Mouse (Mus musculus): ENCODE data around the gene Gtf2a2. TPM values are rescaled to one million over a fixed set of nuclear protein-coding genes. Genes with fewer than 3 reads are reported as not detected.

Gene Gtf2a2
- polyA plus RNA-seq, 1 experiment from 2014 or later, result 167 TPM

DNA sequence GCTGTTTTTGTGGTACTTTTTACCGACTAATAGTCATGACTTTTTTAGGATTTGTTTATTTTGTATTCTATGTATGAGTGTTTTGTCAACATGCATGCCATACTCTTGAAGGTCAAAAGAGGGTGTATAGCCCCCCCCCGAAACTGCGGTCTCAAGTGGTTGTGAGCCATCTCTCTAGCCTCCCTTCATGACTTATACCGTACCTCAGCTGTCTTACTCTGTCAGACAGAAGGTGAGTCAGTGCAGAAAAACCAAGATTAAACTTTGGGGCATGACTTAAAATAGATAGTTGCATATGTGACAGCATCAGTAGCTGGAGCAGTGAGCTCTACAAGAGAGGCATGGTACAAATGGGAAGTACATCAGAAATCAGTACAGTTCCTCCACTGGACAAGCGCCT lies 17.8 kb upstream of the Gtf2a2 start:
- Histone ChIP-seq H3K4me2 (replicated peaks) (no peak overlapping the region), H3K4me1 (peaks cover 17% of the 10 kb centered on the region), H3K9ac (no peak overlapping the region), H3K27ac (replicated peaks) (no peak overlapping the region), H3K9me3 (replicated peaks) (no peaks in the 10 kb centered on the region), H3K4me3 (replicated peaks) (no peak overlapping the region), H3K36me3 (peaks cover 41% of the 10 kb centered on the region), H3K27me3 (no peaks in the 10 kb centered on the region)
- no peak for ATAC-seq (ENCODE audit: insufficient number of reproducible peaks, low FRiP score, low TSS enrichment, low read depth)
- 83% methylated on average over 5 of the region's 5 CpGs for WGBS

DNA sequence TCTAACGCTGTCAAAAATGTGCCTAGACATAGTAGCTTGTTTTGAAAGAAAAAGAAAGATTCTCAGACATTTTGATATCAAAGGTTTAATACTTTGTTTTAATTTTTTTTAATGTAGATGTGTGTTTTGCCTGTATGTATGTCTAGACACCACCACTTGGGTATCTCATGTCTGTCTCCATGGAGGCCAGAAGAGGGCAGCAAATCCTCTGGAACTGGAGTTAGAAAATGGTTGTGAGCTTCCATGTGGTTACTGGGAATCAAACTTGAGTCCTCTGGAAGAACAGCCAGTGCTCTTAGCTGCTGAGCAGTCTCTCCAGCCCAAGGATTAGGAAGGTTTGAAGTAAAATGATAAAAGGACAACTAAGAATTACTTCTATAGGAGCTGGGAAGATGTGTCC lies 13.0 kb upstream of the Gtf2a2 start:
- Histone ChIP-seq H3K36me3 (peaks cover 77% of the 10 kb centered on the region), H3K4me1 (no peaks in the 10 kb centered on the region), H3K9ac (no peak overlapping the region), H3K27me3 (no peaks in the 10 kb centered on the region), H3K9me3 (replicated peaks) (no peaks in the 10 kb centered on the region), H3K27ac (replicated peaks) (no peak overlapping the region), H3K4me3 (replicated peaks) (no peak overlapping the region), H3K4me2 (replicated peaks) (no peak overlapping the region)
- WGBS, result 96% methylated on average over 1 of the region's 1 CpGs
- ATAC-seq (ENCODE audit: insufficient number of reproducible peaks, low FRiP score, low TSS enrichment, low read depth), result no peak

- no peak for ATAC-seq (ENCODE audit: insufficient number of reproducible peaks, low FRiP score, low TSS enrichment, low read depth)
Measured at GRCm38 (mm10) chr9:70003516-70003915, 8.8 kb upstream of the Gtf2a2 start.

DNA sequence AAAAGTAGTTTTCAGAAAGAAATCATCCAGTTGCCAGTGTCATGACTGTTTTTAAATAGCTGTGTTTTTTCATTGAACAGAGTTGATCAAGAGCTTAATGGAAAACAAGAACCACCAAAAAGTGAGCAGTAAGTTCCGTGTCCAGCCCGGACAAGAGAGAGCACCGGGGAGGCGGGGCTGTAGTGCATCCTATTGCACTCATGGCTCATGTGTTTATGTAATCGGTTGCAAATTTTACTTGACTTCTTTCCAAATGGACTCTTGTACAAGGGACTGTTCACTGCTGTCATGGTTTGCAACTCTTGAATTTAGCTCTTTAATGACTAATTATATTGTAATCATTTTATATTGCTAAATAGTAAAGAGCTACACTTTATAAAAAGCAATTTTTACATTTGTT lies 5.4 kb upstream of the Gtf2a2 start:
- WGBS, result 81% methylated on average over 5 of the region's 5 CpGs
- Histone ChIP-seq H3K9ac (no peak overlapping the region), H3K27ac (replicated peaks) (no peak overlapping the region), H3K27me3 (no peaks in the 10 kb centered on the region), H3K9me3 (replicated peaks) (no peaks in the 10 kb centered on the region), H3K4me1 (no peaks in the 10 kb centered on the region), H3K4me2 (replicated peaks) (no peak overlapping the region), H3K4me3 (replicated peaks) (no peak overlapping the region), H3K36me3 (peaks cover 57% of the 10 kb centered on the region)
- ATAC-seq (ENCODE audit: insufficient number of reproducible peaks, low FRiP score, low TSS enrichment, low read depth), result no peak

More at GRCm38 (mm10) chr9:70003516-70003915, 8.8 kb upstream of the Gtf2a2 start:
- H3K4me2 ChIP-seq (replicated peaks), result no peak overlapping the region
- no peak overlapping the region for H3K27ac ChIP-seq (replicated peaks)
- no peak overlapping the region for H3K9ac ChIP-seq
- H3K27me3 ChIP-seq, result no peaks in the 10 kb centered on the region
- no peaks in the 10 kb centered on the region for H3K4me1 ChIP-seq
- H3K4me3 ChIP-seq (replicated peaks), result no peak overlapping the region
- whole genome bisulfite sequencing, result 78% methylated on average over 10 of the region's 10 CpGs
- H3K36me3 ChIP-seq, result peaks cover 70% of the 10 kb centered on the region
- H3K9me3 ChIP-seq (replicated peaks), result no peaks in the 10 kb centered on the region

- WGBS, result 75% methylated on average over 14 of the region's 14 CpGs
- Histone ChIP-seq H3K27me3 (no peaks in the 10 kb centered on the region), H3K4me2 (replicated peaks) (no peak overlapping the region), H3K9ac (no peak overlapping the region), H3K36me3 (peaks cover 51% of the 10 kb centered on the region), H3K27ac (replicated peaks) (no peak overlapping the region), H3K9me3 (replicated peaks) (no peaks in the 10 kb centered on the region), H3K4me3 (replicated peaks) (no peak overlapping the region), H3K4me1 (no peaks in the 10 kb centered on the region)
- no peak for ATAC-seq (ENCODE audit: insufficient number of reproducible peaks, low FRiP score, low TSS enrichment, low read depth)
Measured at GRCm38 (mm10) chr9:70007506-70008248, 4.7 kb upstream of the Gtf2a2 start.

- no peak overlapping the region for H3K9ac ChIP-seq
- peaks cover 34% of the 10 kb centered on the region for H3K36me3 ChIP-seq
- H3K4me2 ChIP-seq (replicated peaks), result no peak overlapping the region
- H3K4me3 ChIP-seq (replicated peaks), result no peak overlapping the region
- no peaks in the 10 kb centered on the region for H3K27me3 ChIP-seq
- peaks cover 11% of the 10 kb centered on the region for H3K4me1 ChIP-seq
- H3K27ac ChIP-seq (replicated peaks), result no peak overlapping the region
- WGBS, result 84% methylated on average over 8 of the region's 8 CpGs
- no peaks in the 10 kb centered on the region for H3K9me3 ChIP-seq (replicated peaks)
- no peak for ATAC-seq (ENCODE audit: insufficient number of reproducible peaks, low FRiP score, low TSS enrichment, low read depth)
Measured at GRCm38 (mm10) chr9:70009754-70010304, 2.5 kb upstream of the Gtf2a2 start.

DNA sequence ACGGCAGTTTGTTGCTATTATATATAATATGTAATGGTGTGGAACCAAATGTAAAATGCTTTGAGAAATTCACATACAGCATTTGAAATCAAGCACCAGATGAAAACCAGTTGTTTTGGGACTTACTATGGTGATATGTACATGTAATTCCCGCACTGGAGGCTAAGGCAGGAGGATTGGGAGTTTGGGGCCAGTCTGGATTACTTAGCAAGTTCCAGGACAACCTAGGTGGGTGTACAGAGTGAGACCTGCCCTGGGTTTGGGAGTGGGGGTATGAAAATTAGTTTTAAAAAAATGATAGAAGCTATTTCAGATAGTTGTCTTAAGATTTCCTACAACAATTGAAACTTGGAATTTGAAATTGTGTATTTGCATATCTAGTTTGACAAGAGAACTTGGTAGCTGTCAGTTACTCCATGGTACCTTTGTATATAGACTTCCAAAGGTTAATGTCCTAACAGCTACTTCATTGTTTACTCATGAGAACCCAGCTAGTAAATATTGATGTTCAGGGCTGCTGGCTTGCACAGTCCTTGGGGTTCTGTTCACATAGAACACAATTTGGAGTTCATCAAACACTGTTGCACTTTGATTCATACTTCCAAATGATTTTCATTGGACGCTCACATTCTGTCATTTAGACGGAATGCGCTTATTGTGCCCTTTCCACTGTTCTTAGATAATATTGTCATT lies 1.4 kb upstream of the Gtf2a2 start:
- Histone ChIP-seq H3K36me3 (peaks cover 29% of the 10 kb centered on the region), H3K9ac (no peak overlapping the region), H3K27me3 (no peaks in the 10 kb centered on the region), H3K4me3 (replicated peaks) (no peak overlapping the region), H3K4me2 (replicated peaks) (no peak overlapping the region), H3K9me3 (replicated peaks) (no peaks in the 10 kb centered on the region), H3K27ac (replicated peaks) (no peak overlapping the region), H3K4me1 (peaks cover 11% of the 10 kb centered on the region)
- no peak for ATAC-seq (ENCODE audit: insufficient number of reproducible peaks, low FRiP score, low TSS enrichment, low read depth)
- 92% methylated on average over 5 of the region's 5 CpGs for WGBS

DNA sequence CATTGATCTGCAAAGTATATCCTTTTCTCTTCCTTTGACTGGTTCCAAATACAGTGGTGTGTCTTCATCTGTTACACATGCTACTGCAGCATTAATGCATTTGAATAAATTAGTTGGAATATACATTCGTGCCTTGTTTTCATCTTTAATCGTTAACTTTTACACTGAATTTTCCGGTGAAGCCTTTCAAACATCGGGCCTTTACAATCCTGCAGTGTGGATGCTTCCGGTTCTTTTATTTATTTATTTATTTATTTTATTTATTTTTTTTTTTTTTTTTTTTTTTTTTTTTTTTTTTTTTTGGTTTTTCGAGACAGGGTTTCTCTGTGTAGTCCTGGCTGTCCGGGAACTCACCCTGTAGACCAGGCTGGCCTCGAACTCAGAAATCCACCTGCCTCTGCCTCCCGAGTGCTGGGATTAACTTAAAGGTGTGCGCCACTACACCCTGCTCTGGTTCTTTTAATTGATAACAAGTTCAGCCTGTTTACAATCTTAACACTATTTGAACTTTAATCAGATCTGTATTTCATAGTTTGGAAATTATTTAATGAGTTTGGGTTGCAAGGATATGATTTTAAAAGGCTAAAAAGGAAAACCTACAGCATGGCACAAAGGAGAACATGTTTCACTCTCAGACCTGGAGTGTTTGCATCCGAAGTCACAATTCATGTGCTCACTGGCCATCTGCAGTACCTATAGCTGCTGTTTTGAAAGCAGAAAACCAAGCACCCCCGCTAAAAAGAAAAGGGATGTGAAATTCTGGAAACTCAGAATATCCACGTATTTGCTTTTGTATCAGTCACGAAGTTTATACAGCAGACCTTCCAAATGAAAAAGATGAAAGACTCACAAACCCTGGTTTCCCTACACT lies 578 bp upstream of the Gtf2a2 start:
- H3K4me2 ChIP-seq (replicated peaks), result peak overlapping the region; percentile 49
- peak overlapping the region; percentile 93 for H3K27ac ChIP-seq (replicated peaks)
- H3K36me3 ChIP-seq, result peaks cover 34% of the 10 kb centered on the region
- H3K9ac ChIP-seq, result no peak overlapping the region; the same call in 1 of the 2 replicates
- H3K4me1 ChIP-seq, result peaks cover 11% of the 10 kb centered on the region
- peak overlapping the region; percentile 87 for H3K4me3 ChIP-seq (replicated peaks)
- 58% methylated on average over 14 of the region's 14 CpGs for WGBS
- no peak for ATAC-seq (ENCODE audit: insufficient number of reproducible peaks, low FRiP score, low TSS enrichment, low read depth)
- H3K27me3 ChIP-seq, result no peaks in the 10 kb centered on the region
- no peaks in the 10 kb centered on the region for H3K9me3 ChIP-seq (replicated peaks)

GRCm38 (mm10) chr9:70015632-70016031 lies 3.3 kb downstream of the Gtf2a2 start:
- no peak overlapping the region for H3K4me2 ChIP-seq (replicated peaks)
- no peaks in the 10 kb centered on the region for H3K27me3 ChIP-seq
- H3K27ac ChIP-seq (replicated peaks), result no peak overlapping the region
- no peaks in the 10 kb centered on the region for H3K9me3 ChIP-seq (replicated peaks)
- H3K9ac ChIP-seq, result no peak overlapping the region
- no peak for ATAC-seq (ENCODE audit: insufficient number of reproducible peaks, low FRiP score, low TSS enrichment, low read depth)
- H3K4me1 ChIP-seq, result peaks cover 11% of the 10 kb centered on the region
- no peak overlapping the region for H3K4me3 ChIP-seq (replicated peaks)
- peaks cover 17% of the 10 kb centered on the region; the same call in 1 of the 2 replicates for H3K36me3 ChIP-seq
- WGBS, result 87% methylated on average over 2 of the region's 2 CpGs

- Histone ChIP-seq H3K27ac (replicated peaks) (no peak overlapping the region), H3K36me3 (peaks cover 17% of the 10 kb centered on the region; the same call in 1 of the 2 replicates), H3K9me3 (replicated peaks) (no peaks in the 10 kb centered on the region), H3K4me1 (peaks cover 3% of the 10 kb centered on the region), H3K4me3 (replicated peaks) (no peak overlapping the region), H3K4me2 (replicated peaks) (no peak overlapping the region), H3K27me3 (no peaks in the 10 kb centered on the region), H3K9ac (no peak overlapping the region)
- no peak for ATAC-seq (ENCODE audit: insufficient number of reproducible peaks, low FRiP score, low TSS enrichment, low read depth)
Measured at GRCm38 (mm10) chr9:70018879-70019278, 6.5 kb downstream of the Gtf2a2 start.

DNA sequence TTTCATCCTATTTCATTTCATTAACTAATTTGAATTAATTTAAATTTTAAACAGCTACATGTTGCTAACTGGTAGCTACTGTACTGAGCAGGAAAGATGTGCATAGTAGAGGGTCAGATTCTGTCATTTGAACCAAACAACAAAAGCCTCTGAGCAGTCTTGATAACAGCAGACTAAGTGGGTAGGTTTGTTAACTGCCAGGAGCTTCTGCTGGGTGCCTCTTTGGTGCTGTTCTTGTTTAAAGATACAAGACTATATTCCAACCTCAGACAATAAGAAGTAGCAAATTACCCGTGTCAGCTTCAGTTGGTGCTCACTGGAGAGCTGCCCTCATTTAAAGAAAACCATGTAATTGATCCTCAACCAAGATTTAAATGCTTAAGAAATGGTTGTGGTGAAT lies 9.3 kb downstream of the Gtf2a2 start:
- Histone ChIP-seq H3K27me3 (no peaks in the 10 kb centered on the region), H3K4me1 (no peaks in the 10 kb centered on the region), H3K9ac (no peak overlapping the region), H3K27ac (replicated peaks) (no peak overlapping the region), H3K9me3 (replicated peaks) (no peaks in the 10 kb centered on the region), H3K4me3 (replicated peaks) (no peak overlapping the region), H3K4me2 (replicated peaks) (no peak overlapping the region), H3K36me3 (peaks cover 12% of the 10 kb centered on the region; the same call in 1 of the 2 replicates)
- WGBS, result 69% methylated on average over 1 of the region's 1 CpGs
- no peak for ATAC-seq (ENCODE audit: insufficient number of reproducible peaks, low FRiP score, low TSS enrichment, low read depth)

Measured in embryonic facial prominence, embryonic 15.5 days (tissue).